Mouse (Mus musculus) gastrocnemius, postnatal 4 days (tissue): ENCODE measurements around the gene Abcc9. TPM values are rescaled to one million over a fixed set of nuclear protein-coding genes. Genes with fewer than 3 reads are reported as not detected.
A peak's percentile ranks its signal among the peaks of the same experiment; 100 is the strongest.

ENCODE experiments used
- DNase-seq, 2 experiments: peaks; one replicate each; pipeline ENCODE4 v3.0.0; 2021 to 2022; ENCODE audit warnings: low spot score in 2 of 2, mixed read lengths in 2 of 2
- total RNA-seq, 2 experiments: library from RNA; stranded (reverse); gene quantifications; 2 replicates each; pipeline ENCODE4 v1.2.3; 2021

Abcc9 gene
- total RNA-seq, 2 experiments from 2014 or later: 114 to 117 TPM

GRCm38 (mm10) chr6:142623351-142623750, 78.8 kb downstream of the Abcc9 start:
- no peak for DNase-seq

GRCm38 (mm10) chr6:142616659-142617058, 85.5 kb downstream of the Abcc9 start:
- DNase-seq: peak in 1 of 2 experiments; percentile 23

- DNase-seq: no peak
Observed at GRCm38 (mm10) chr6:142614324-142614723, 87.8 kb downstream of the Abcc9 start.

GRCm38 (mm10) chr6:142612366-142612765, 89.7 kb downstream of the Abcc9 start:
- no peak for DNase-seq

GRCm38 (mm10) chr6:142609401-142610373, 92.4 kb downstream of the Abcc9 start:
- no peak for DNase-seq

- no peak for DNase-seq
Observed at GRCm38 (mm10) chr6:142607080-142607479, 95.0 kb downstream of the Abcc9 start.

- no peak for DNase-seq
Observed at GRCm38 (mm10) chr6:142602772-142603171, 99.3 kb downstream of the Abcc9 start.

GRCm38 (mm10) chr6:142578831-142579230, 123.3 kb downstream of the Abcc9 start:
- DNase-seq: no peak

GRCm38 (mm10) chr6:142577801-142578200, 124.3 kb downstream of the Abcc9 start:
- no peak for DNase-seq

GRCm38 (mm10) chr6:142572876-142573275, 129.2 kb downstream of the Abcc9 start:
- DNase-seq: no peak

GRCm38 (mm10) chr6:142571629-142572360, 130.3 kb downstream of the Abcc9 start:
- no peak for DNase-seq

- DNase-seq: peak; percentile 70 to 81
Observed at GRCm38 (mm10) chr6:142571055-142571618, 131.0 kb downstream of the Abcc9 start, which contains the start of gene Kcnj8. TSS of gene Kcnj8 (minus strand) at chr6:142571614.

GRCm38 (mm10) chr6:142570046-142570770, 131.9 kb downstream of the Abcc9 start:
- DNase-seq: no peak

GRCm38 (mm10) chr6:142568713-142569357, 133.3 kb downstream of the Abcc9 start:
- no peak for DNase-seq

- DNase-seq: no peak
Observed at GRCm38 (mm10) chr6:142567452-142567851, 134.7 kb downstream of the Abcc9 start.

GRCm38 (mm10) chr6:142564746-142565145, 137.4 kb downstream of the Abcc9 start:
- DNase-seq: no peak

- no peak for DNase-seq
Observed at GRCm38 (mm10) chr6:142561151-142561550, 141.0 kb downstream of the Abcc9 start.

- no peak for DNase-seq
Observed at GRCm38 (mm10) chr6:142558772-142559679, 143.1 kb downstream of the Abcc9 start.

- no peak for DNase-seq
Observed at GRCm38 (mm10) chr6:142558076-142558475, 144.0 kb downstream of the Abcc9 start.
